Mouse (Mus musculus) granulocyte monocyte progenitor cell, adult 5-6 weeks (primary cell): ENCODE results near the gene Ankib1. TPM values are rescaled to one million over a fixed set of nuclear protein-coding genes. Genes with fewer than 3 reads are reported as not detected.
A peak's percentile ranks its signal among the peaks of the same experiment; 100 is the strongest.

Experiments used
- ATAC-seq: replicated peaks from 2 replicates; pipeline ENCODE4 v1.8.0; 2016; ENCODE audit warnings: mild to moderate bottlenecking, moderate TSS enrichment, inconsistent platforms; ENCODE audit not compliant: poor library complexity, severe bottlenecking
- total RNA-seq, 2 experiments: library from RNA; stranded (forward) in 1 of 2; stranded (reverse) in 1 of 2; fragments of 200-712, 200-1000 nt in 1 of 2; fragments of >200 nt in 1 of 2; fragmentation: Nextera tagmentation in 1 of 2; gene quantifications; 2 replicates each; pipeline ENCODE4 v1.2.3; 2014 to 2017

Gene Ankib1
- total RNA-seq, 2 experiments from 2014 or later, result 19.2 to 26.7 TPM

DNA sequence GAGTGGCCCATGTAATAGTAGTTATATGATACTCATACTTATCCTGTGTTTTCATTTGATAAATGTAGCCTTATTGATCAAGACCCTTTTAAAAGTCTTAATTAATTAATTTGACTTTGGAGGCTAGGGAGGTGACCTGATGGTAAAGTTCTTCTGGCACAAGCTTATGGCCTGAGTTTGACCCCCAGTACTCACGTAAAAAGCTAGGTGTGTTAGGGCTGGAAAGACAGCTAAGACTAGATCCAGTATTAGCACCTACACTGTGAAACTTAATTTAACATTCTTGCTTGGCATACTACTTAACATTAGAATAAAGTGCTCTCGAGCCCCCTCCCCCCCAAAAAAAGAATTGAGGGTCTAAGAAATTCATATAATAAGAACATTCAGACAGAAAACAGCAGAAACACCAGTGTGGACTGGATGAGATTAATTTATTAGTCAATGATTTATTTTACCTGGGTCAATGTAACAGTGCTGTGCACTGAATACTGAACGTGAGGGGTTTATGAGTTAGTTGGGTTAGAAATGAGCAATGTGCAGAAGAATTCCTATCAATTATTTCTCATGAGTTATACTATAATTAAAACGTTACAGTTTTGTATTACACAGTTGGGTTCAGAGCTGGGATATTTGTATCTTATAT, 154.4 kb downstream of the Ankib1 start:
- ATAC-seq, result no peak

DNA sequence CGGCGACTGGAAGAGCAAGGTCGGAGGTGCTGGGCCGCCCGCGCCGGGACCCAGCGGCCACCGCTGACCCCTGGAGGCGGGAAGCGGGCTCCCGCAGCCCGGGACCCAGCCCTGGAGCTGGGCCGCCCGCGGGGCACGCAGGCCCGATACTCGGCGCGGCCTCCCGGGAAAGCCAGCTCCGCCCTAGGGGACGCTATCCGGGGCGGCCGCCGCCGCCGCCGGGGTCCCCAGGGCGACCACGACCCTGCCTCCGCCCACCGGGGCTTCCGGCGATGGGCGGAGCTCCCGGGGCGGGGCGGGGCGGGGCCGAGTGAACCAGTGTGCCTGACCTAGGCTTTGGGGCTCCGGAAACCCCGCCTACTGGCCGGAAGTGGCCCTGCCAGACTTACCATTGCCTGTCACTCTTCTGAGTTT, 155.0 kb downstream of the Ankib1 start:
- peak; percentile 89 for ATAC-seq

DNA sequence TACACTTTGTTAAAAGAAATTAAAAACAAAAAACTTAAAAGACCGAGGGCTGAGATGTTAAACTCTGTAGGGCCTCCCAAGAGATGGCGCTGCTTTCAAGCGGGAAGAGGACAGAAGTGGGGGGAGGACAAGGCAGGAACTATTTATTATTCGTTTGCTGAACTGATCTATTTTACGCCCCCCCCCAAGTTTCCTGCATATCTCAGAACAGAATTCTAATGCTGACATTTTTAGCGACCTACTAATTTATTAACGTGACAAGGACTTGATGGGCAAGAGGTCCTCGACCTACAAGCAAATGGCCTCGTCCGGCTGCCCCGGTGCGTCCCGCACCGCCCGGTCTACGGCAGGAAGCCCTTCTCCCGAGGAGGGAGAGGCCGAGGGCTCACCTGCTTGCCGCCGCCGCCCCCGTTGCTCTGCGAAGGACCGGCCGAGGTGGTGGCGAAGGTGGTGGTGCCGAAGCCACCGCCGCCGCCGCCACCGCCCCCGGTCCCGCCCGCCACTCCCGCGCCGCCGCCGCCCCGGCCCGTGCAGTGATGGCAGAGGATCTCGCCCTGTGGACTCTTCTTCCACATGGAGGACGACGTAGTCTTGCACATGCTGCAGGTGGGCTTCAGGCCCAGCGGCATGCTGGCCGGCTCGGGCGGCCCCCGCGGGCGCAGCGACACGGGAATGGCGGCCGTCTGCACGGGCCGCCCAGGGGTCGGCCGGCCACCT, 155.6 kb downstream of the Ankib1 start:
- ATAC-seq, result peak; percentile 38

DNA sequence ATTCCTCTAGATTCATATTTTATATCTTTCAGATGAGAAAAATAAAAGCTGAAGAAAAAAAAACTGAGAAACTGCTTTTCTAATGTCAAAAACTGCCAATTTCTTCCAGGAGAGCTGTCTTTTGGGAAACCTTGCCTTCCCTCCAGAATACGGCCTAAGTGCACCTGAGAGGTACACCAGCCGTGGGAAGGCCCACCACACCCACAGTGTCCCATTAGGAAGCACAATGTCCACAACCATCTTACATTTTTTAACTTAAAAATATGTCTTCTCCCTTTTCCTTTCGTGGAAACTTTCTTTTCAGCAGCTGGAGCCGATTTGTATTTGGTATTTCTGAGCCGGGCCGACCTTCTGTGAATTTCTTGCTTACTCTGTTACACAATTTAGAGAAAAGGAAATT, 156.2 kb downstream of the Ankib1 start:
- no peak for ATAC-seq

- ATAC-seq, result no peak
These were observed 157.4 kb downstream of the Ankib1 start for GRCm38 (mm10) chr5:3645326-3645725.

DNA sequence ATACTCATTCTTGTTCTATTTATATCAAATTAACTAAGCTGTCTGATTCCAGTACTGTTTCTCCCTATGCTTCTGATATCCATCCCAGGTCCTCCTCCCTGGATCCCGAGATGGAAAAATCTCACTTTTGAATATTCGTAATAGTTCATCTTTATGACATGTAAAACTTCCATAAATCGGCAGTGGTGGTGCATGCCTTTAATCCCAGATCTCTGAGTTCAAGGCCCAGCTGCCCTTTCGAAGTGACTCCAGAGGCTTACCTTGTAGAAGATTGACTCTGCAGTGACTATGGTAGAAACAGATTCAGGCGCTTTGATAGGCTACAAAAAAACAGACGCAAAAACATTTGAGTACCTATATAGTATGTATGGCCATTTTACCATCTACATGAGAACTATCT, 158.1 kb downstream of the Ankib1 start:
- no peak for ATAC-seq

Other genes starting within 250 kb of the Ankib1 start
- 12.4 and 15.1 TPM in 2 replicates for gene 1700109H08Rik, start 231.4 kb downstream of the Ankib1 start, total RNA-seq (2014; fragmentation: Nextera tagmentation)
- gene 1700109H08Rik, start 231.4 kb downstream of the Ankib1 start, total RNA-seq (2017), result 8.0 and 8.2 TPM in 2 replicates
- gene Pex1, start 206.9 kb downstream of the Ankib1 start, total RNA-seq (2014; fragmentation: Nextera tagmentation), result 43.0 and 56.1 TPM in 2 replicates
- gene Pex1, start 206.9 kb downstream of the Ankib1 start, total RNA-seq (2017), result 10.4 and 20.7 TPM in 2 replicates
- 7.9 and 28.1 TPM in 2 replicates for gene Rbm48, start 206.3 kb downstream of the Ankib1 start, total RNA-seq (2014; fragmentation: Nextera tagmentation)
- gene Rbm48, start 206.3 kb downstream of the Ankib1 start, total RNA-seq (2017), result 28.5 and 29.8 TPM in 2 replicates
- 2.3 TPM in 1 of 2 replicates, not detected in the other for gene Tmbim7, start 151.7 kb downstream of the Ankib1 start, total RNA-seq (2014; fragmentation: Nextera tagmentation)
- gene Tmbim7, start 151.7 kb downstream of the Ankib1 start, total RNA-seq (2017), result not detected in 2 replicates
- gene Gatad1, start 145.7 kb downstream of the Ankib1 start, total RNA-seq (2014; fragmentation: Nextera tagmentation), result 51.4 and 75.4 TPM in 2 replicates
- gene Gatad1, start 145.7 kb downstream of the Ankib1 start, total RNA-seq (2017), result 113 and 147 TPM in 2 replicates
- 46.1 and 60.6 TPM in 2 replicates for gene Krit1, start 259 bp upstream of the Ankib1 start, total RNA-seq (2014; fragmentation: Nextera tagmentation)
- 46.8 and 53.2 TPM in 2 replicates for gene Krit1, start 259 bp upstream of the Ankib1 start, total RNA-seq (2017)
- 0.36 and 0.80 TPM in 2 replicates for gene Lrrd1, start 42.2 kb upstream of the Ankib1 start, total RNA-seq (2014; fragmentation: Nextera tagmentation)
- 0.10 and 0.30 TPM in 2 replicates for gene Lrrd1, start 42.2 kb upstream of the Ankib1 start, total RNA-seq (2017)
- gene Mterf1a, start 91.0 kb upstream of the Ankib1 start, total RNA-seq (2014; fragmentation: Nextera tagmentation), result 2.3 and 8.2 TPM in 2 replicates
- gene Mterf1a, start 91.0 kb upstream of the Ankib1 start, total RNA-seq (2017), result 8.8 and 10.6 TPM in 2 replicates
- 39.3 and 45.5 TPM in 2 replicates for gene Akap9, start 125.1 kb upstream of the Ankib1 start, total RNA-seq (2014; fragmentation: Nextera tagmentation)
- gene Akap9, start 125.1 kb upstream of the Ankib1 start, total RNA-seq (2017), result 74.9 and 75.7 TPM in 2 replicates